Mouse (Mus musculus) E14TG2a.4 (cell line): ENCODE measurements around the gene Zfhx3.

ENCODE experiments used
- H3K27me3 ChIP-seq: 2 replicates; pipeline ENCODE4 v1.6.1; 2014; ENCODE audit warnings: low read length, control low read depth; ENCODE audit not compliant: insufficient read depth
- H3K36me3 ChIP-seq: 2 replicates; pipeline ENCODE4 v1.6.1; 2014; ENCODE audit warnings: low read length, control low read depth; ENCODE audit not compliant: insufficient read depth
- H3K4me1 ChIP-seq: replicated peaks from 2 replicates; pipeline ENCODE4 v1.6.1; 2014; ENCODE audit warnings: low read depth, low read length, control low read depth
- H3K4me3 ChIP-seq: replicated peaks from 2 replicates; pipeline ENCODE4 v1.5.1; 2014; ENCODE audit warnings: mild to moderate bottlenecking, low read length
- H3K9me3 ChIP-seq: 2 replicates; pipeline ENCODE4 v1.6.1; 2014; ENCODE audit warnings: low read length, control low read depth
- CTCF ChIP-seq: conservative IDR thresholded peaks from 2 replicates; pipeline ENCODE4 v1.5.1; 2014; ENCODE audit warnings: low read length
- NANOG ChIP-seq: IDR thresholded peaks from 2 replicates; pipeline ENCODE4 v1.6.1; 2014; ENCODE audit warnings: borderline replicate concordance, low read length, mixed read lengths
- POU5F1 ChIP-seq: IDR thresholded peaks from 2 replicates; pipeline ENCODE4 v1.6.1; 2014; ENCODE audit warnings: low read length, borderline replicate concordance

Zfhx3 gene

DNA sequence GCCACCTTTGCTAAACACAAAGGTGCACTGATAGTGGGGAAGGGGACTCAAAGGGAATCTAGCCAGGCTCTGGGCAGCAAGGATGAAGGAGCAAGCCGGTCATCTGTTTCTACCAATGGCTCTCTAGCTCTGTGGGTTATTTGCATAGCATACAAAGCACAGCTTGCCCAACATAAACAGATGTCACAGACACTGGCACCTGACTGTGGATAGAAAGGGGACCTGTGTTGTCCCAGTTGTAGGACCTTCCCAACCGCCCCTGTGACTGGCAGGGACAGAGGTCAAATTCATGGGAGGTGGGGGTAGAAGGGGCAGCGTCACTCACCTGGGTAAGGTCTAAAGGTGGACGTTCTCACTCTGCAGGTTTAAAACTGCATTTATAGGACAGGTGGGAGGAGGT is 884.0 kb downstream of the Zfhx3 start:
- Histone ChIP-seq H3K4me1 (peaks cover 49% of the 10 kb centered on the region), H3K9me3 (no peaks in the 10 kb centered on the region), H3K27me3 (peaks cover 14% of the 10 kb centered on the region), H3K36me3 (no peaks in the 10 kb centered on the region), H3K4me3 (no peak overlapping the region)
- TF ChIP-seq CTCF (no peak), NANOG (no peak), POU5F1 (no peak)

DNA sequence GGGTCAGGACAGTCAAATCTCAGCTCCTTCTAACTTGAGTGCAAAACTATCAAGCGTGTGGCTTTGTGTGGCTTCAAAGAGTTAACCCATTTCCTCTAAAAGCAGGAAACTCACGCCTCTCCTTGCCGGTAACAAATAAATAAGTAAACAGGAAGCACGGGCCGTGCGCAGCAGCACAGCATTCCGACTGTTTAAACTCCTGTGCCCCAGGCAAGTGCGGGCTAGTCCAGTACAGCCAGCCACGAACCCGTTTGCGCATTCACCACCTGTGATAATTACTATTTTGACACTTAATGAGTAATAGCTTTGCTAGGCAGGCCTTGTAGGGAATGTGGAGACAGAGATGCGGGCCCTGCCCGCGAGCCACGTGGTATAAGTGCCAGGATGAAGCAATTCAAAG is 885.0 kb downstream of the Zfhx3 start:
- Histone ChIP-seq H3K4me1 (peaks cover 44% of the 10 kb centered on the region), H3K9me3 (no peaks in the 10 kb centered on the region), H3K36me3 (no peaks in the 10 kb centered on the region), H3K27me3 (peaks cover 13% of the 10 kb centered on the region), H3K4me3 (no peak overlapping the region)
- TF ChIP-seq POU5F1 (no peak), CTCF (no peak), NANOG (no peak)

DNA sequence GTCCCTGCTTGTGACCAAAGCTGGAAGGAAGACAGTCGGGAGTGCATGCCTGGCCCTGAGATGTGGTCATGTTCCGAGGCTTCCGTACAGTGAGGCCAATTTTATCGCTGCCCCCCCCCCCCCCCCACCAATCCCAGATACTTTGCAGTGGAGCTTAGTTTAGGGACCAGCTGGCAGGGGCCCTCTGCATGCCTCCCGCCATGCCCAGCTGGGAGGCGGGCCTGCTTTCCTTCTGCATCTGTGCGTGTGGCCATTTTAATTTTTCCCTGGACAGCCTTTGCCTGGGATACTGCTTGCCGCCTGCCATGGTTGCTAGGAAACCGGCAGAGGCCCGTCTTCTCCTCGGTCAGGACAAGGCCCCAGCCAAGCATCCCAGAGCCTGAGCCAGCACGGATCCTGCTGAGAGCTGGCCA is 886.9 kb downstream of the Zfhx3 start:
- no peaks in the 10 kb centered on the region for H3K36me3 ChIP-seq
- peaks cover 2% of the 10 kb centered on the region; the same call in 1 of the 2 replicates for H3K27me3 ChIP-seq
- no peak for TF ChIP-seq CTCF
- no peak for TF ChIP-seq NANOG
- TF ChIP-seq POU5F1: no peak
- no peak overlapping the region for H3K4me3 ChIP-seq
- H3K4me1 ChIP-seq: peaks cover 31% of the 10 kb centered on the region
- H3K9me3 ChIP-seq: no peaks in the 10 kb centered on the region

DNA sequence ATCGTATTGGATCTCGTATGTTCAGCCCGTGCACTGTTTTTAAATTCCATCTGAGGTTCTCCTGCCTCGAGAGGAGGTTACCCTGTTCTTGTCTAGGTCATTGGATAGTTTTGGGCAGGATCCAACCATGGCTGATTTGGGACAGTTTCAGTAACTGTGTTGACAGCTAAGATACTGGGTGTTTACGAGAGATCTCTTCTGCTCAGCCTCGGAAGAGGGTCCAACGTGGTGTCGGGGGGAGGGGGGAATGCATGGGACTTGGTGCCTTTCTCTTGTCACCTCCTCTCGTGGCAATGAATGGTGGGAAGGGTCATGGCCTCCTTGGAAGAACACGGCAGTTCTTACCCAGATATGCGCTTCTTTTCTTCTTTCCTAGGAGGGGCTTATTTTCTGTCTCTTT is 892.7 kb downstream of the Zfhx3 start:
- Histone ChIP-seq H3K4me1 (no peaks in the 10 kb centered on the region; the same call in 1 of the 2 replicates), H3K9me3 (no peaks in the 10 kb centered on the region), H3K27me3 (no peaks in the 10 kb centered on the region), H3K36me3 (no peaks in the 10 kb centered on the region), H3K4me3 (no peak overlapping the region)
- no peak for TF ChIP-seq POU5F1
- no peak for TF ChIP-seq NANOG
- TF ChIP-seq CTCF: no peak

DNA sequence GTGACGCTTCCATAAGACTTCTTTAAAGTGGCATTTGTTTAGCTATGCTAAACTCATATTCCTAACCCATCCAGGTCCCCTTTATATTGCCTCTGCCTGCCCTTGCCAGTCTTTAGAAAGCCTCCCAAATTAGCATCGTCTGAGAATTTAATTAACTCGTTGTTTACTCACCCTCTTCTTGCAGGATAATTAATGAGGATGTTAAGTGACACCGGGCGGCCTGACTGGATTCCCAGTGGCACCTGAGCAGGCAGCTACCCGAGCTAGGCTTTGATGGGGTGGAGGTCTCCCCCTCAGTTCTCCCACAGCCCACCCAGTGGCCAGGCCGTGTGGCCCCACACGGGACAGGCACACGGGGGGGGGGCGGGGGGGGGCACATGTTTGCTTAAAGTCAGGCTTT is 895.3 kb downstream of the Zfhx3 start:
- no peaks in the 10 kb centered on the region; the same call in 1 of the 2 replicates for H3K4me1 ChIP-seq
- H3K9me3 ChIP-seq: no peaks in the 10 kb centered on the region
- H3K4me3 ChIP-seq: no peak overlapping the region
- peaks cover 3% of the 10 kb centered on the region; the same call in 1 of the 2 replicates for H3K27me3 ChIP-seq
- no peaks in the 10 kb centered on the region for H3K36me3 ChIP-seq
- no peak for TF ChIP-seq POU5F1
- TF ChIP-seq NANOG: no peak
- no peak for TF ChIP-seq CTCF

DNA sequence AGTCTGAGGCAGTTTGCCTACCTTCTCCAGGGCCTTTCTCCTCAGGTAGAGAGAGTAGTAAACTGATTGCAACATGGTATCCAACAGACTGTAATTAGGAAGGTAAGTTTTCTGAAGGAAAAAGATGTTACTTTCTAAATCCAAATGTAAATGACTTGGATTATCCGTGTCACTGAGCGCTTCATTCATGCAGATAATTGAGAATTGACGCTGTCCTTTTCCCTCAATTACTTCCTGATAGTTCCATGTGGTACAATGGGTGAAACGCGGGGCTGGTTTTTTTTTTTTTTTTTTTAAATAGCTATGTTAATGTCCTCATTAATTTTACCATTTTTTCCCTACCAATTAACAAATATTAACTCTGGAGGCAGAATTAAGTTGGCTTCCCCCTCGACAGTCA is 896.3 kb downstream of the Zfhx3 start:
- Histone ChIP-seq H3K9me3 (no peaks in the 10 kb centered on the region), H3K27me3 (peaks cover 9% of the 10 kb centered on the region), H3K4me3 (no peak overlapping the region), H3K4me1 (no peaks in the 10 kb centered on the region; the same call in 1 of the 2 replicates), H3K36me3 (no peaks in the 10 kb centered on the region)
- TF ChIP-seq CTCF: no peak

DNA sequence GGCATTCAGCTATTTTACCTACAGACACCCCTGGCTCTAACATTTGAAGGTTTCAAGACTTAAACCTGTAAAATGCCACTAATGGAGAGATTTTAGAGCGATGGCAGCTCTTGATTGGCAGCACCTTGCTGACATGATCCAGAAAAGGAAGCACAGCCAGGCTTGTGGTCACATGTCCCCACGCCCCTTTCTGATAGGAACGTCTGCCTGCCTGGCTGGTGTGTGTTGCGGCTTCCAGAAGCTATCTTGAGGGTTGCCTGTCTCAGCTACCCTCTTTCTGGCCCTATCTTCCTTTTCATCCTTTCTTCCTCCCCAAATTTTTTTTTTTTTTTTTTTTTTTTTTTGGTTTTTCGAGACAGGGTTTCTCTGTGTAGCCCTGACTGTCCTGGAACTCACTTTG is 899.9 kb downstream of the Zfhx3 start:
- H3K36me3 ChIP-seq: no peaks in the 10 kb centered on the region
- no peak overlapping the region for H3K4me3 ChIP-seq
- H3K27me3 ChIP-seq: peaks cover 9% of the 10 kb centered on the region
- peaks cover 5% of the 10 kb centered on the region for H3K4me1 ChIP-seq
- TF ChIP-seq NANOG (no peak), CTCF (no peak), POU5F1 (no peak)
- no peaks in the 10 kb centered on the region for H3K9me3 ChIP-seq

DNA sequence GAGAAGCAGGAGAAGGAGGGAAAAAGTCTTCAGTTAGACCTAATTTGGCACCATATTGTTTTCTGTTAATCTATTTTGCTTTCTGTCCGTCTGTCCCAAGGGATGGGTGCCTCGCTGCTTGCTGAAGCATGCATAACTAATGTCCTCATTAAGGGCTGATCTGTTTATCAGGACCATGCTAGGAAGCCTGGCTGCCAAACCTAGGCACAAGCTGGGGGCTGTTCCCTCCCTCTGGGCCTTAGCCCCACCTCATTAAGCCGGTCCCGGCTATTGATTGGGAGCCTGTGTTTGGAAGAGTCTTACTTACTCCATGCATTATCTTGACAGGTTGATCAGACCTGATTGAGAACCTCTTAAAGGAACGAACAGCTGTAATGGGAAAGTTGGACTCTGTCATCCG is 903.7 kb downstream of the Zfhx3 start:
- peaks cover 14% of the 10 kb centered on the region for H3K4me1 ChIP-seq
- no peak overlapping the region for H3K4me3 ChIP-seq
- TF ChIP-seq NANOG (no peak), POU5F1 (no peak), CTCF (no peak)

DNA sequence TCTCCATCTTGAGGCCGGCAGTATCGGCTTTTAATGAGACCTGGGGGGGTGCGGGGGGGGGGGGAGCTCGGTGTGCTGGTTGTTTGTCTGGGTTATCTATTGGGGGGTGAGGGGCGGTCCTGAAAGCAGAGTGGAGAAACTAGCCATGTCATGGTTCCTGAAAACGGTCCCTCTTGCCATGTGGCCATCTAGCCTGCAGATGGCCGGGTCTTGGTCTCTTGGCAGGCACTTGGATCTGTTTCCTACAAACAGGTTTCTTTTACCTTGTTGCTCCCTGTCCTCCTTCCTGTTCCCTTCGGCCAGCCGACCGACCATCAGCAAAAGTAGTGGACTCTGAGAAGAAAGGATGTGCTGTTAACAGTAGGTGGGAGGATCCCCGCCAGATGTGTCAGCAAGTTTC is 904.4 kb downstream of the Zfhx3 start:
- Histone ChIP-seq H3K9me3 (no peaks in the 10 kb centered on the region), H3K36me3 (no peaks in the 10 kb centered on the region), H3K4me1 (peaks cover 17% of the 10 kb centered on the region), H3K4me3 (no peak overlapping the region), H3K27me3 (peaks cover 6% of the 10 kb centered on the region; the same call in 1 of the 2 replicates)
- TF ChIP-seq NANOG (no peak), POU5F1 (no peak), CTCF (no peak)

More for the DNA sequence above, 903.7 kb downstream of the Zfhx3 start:
- Histone ChIP-seq H3K27me3 (peaks cover 9% of the 10 kb centered on the region), H3K9me3 (no peaks in the 10 kb centered on the region), H3K36me3 (no peaks in the 10 kb centered on the region)
